Mouse (Mus musculus) neural tube, embryonic 12.5 days (tissue): ENCODE data around the gene Ykt6. TPM values are rescaled to one million over a fixed set of nuclear protein-coding genes. Genes with fewer than 3 reads are reported as not detected.
"Not testable (repeated sequence)": the region's sequence is repeated elsewhere in the genome, so short reads cannot be mapped to it uniquely, and the experiment has no call there.

Experiments
- ATAC-seq: fragments of 200-750 bp; cut with Nextera tagmentation; 2 replicates; pipeline ENCODE4 v1.8.0; 2017; ENCODE audit warnings: low read depth, mild to moderate bottlenecking, moderate TSS enrichment, moderate library complexity; ENCODE audit not compliant: low FRiP score
- H3K27ac ChIP-seq: fragments of 300-500 bp; sonication (generic); 2 replicates; pipeline ENCODE4 v1.5.1; 2016
- H3K27me3 ChIP-seq: fragments of 300-500 bp; sonication (generic); replicated peaks from 2 replicates; pipeline ENCODE4 v1.6.1; 2016; ENCODE audit warnings: mild to moderate bottlenecking
- H3K36me3 ChIP-seq: fragments of 300-500 bp; sonication (generic); 2 replicates; pipeline ENCODE4 v1.6.1; 2016; ENCODE audit warnings: mild to moderate bottlenecking
- H3K4me1 ChIP-seq: fragments of 300-500 bp; sonication (generic); 2 replicates; pipeline ENCODE4 v1.6.1; 2016
- H3K4me2 ChIP-seq: fragments of 300-500 bp; sonication (generic); replicated peaks from 2 replicates; pipeline ENCODE4 v1.6.1; 2016; ENCODE audit warnings: mild to moderate bottlenecking
- H3K4me3 ChIP-seq: fragments of 300-500 bp; sonication (generic); 2 replicates; pipeline ENCODE4 v1.5.1; 2016
- H3K9ac ChIP-seq: fragments of 300-500 bp; sonication (generic); 2 replicates; pipeline ENCODE4 v1.6.1; 2016; ENCODE audit warnings: mild to moderate bottlenecking
- H3K9me3 ChIP-seq: fragments of 300-500 bp; sonication (generic); 2 replicates; pipeline ENCODE4 v1.6.1; 2016; ENCODE audit warnings: mild to moderate bottlenecking
- WGBS: fragments of 180-500 bp; shearing (Covaris S2); methylation state at CpG from one replicate; pipeline ENCODE4 v1.1.7; 2016; 5-methylcytosine and 5-hydroxymethylcytosine counted together
- polyA plus RNA-seq: library from polyadenylated mRNA; unstranded; fragments of >200 nt; fragmentation: Nextera tagmentation; extraction: Ambion mirVana; gene quantifications from 2 replicates; pipeline ENCODE4 v1.2.1, GENCODE M21; 2016

Gene Ykt6
- polyA plus RNA-seq, 1 experiment from 2014 or later = 62.1 TPM

GRCm38 (mm10) chr11:6000961-6001682 is 45.6 kb downstream of the Ykt6 start:
- 82% methylated on average over 14 of the region's 14 CpGs for WGBS
- H3K27ac ChIP-seq = no peak overlapping the region
- H3K36me3 ChIP-seq = no peaks in the 10 kb centered on the region
- no peak overlapping the region for H3K4me3 ChIP-seq
- H3K4me2 ChIP-seq = no peak overlapping the region
- peaks cover 16% of the 10 kb centered on the region; the same call in 1 of the 2 replicates for H3K27me3 ChIP-seq
- peaks cover 16% of the 10 kb centered on the region for H3K4me1 ChIP-seq
- H3K9me3 ChIP-seq = no peaks in the 10 kb centered on the region
- no peak for ATAC-seq
- no peak overlapping the region for H3K9ac ChIP-seq

- 76% methylated on average over 9 of the region's 9 CpGs for WGBS
- Histone ChIP-seq H3K9me3 (no peaks in the 10 kb centered on the region), H3K9ac (no peak overlapping the region), H3K4me1 (peaks cover 16% of the 10 kb centered on the region), H3K27ac (no peak overlapping the region), H3K4me2 (no peak overlapping the region), H3K27me3 (peaks cover 16% of the 10 kb centered on the region; the same call in 1 of the 2 replicates), H3K36me3 (no peaks in the 10 kb centered on the region), H3K4me3 (no peak overlapping the region)
- no peak for ATAC-seq
These were observed 46.6 kb downstream of the Ykt6 start for GRCm38 (mm10) chr11:6001981-6002649.

DNA sequence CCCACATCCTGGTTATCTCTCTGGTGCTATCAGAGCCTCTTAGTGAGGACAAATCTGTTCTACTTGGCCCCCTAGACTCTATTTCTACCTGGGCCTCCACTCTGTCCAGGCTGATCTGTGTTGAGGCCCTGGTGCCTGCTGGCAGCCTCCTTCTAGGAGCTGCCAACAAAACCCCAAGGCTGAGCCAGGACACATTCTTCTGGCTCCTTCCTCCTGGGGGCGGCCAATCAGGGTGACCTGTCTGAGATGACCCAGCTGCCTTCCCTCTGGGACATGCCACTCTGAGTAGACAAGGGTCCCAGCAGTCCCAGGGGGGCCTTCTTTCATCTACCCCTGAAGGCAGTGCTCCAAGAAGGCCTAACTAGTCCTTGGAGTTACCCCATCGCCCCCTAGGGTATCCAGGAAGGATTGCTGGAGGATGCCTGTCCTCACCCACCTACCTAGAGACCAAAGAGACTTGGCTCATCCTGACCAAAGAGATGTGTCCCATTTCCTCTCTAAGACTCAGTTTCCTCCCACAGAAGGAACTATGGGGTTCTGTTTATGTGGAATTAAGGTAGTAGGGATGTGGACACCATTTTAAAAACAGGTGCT is 47.6 kb downstream of the Ykt6 start:
- no peak for ATAC-seq
- Histone ChIP-seq H3K27me3 (peaks cover 16% of the 10 kb centered on the region; the same call in 1 of the 2 replicates), H3K4me1 (peaks cover 16% of the 10 kb centered on the region), H3K36me3 (no peaks in the 10 kb centered on the region), H3K9ac (no peak overlapping the region), H3K4me3 (no peak overlapping the region), H3K27ac (no peak overlapping the region), H3K4me2 (no peak overlapping the region), H3K9me3 (no peaks in the 10 kb centered on the region)
- 33% methylated on average over 2 of the region's 2 CpGs for WGBS

DNA sequence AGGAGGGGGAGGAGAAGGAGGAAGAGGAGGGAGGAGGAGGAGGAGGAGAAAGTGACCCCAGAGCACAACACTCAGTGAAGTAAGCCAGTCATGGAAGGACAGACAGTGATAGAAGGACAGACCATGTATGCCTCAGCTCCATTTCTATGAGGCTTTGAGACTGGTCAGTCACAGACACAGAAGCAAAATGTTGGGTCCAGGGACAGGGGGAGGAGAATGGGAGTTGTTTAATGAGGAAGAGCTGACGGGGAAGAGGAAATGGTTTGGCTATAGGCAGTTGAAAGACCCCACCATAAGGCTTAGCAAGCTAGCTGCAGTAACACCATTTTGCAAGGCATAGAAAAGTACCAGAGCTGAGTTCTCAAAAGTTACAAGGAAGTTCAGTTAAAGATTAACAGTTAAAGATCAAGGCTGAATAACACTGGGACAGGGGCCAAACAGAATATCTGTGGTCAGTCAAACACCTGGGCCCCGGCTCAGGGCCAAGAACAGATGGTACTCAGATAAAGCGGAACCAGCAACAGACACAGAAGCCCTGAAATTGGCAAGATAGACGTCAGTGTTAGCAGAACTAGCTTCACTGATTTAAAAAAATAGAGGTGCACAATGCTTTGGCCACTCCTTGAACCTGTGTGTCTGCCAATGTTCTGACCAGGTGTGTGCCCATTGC is 50.0 kb downstream of the Ykt6 start:
- not testable (repeated sequence) for ATAC-seq, H3K27ac ChIP-seq, H3K9ac ChIP-seq, H3K4me1 ChIP-seq, H3K9me3 ChIP-seq, H3K4me3 ChIP-seq, H3K4me2 ChIP-seq, H3K36me3 ChIP-seq
- H3K27me3 ChIP-seq = peaks cover 16% of the 10 kb centered on the region; the same call in 1 of the 2 replicates
- WGBS = 47% methylated on average over 1 of the region's 4 CpGs

DNA sequence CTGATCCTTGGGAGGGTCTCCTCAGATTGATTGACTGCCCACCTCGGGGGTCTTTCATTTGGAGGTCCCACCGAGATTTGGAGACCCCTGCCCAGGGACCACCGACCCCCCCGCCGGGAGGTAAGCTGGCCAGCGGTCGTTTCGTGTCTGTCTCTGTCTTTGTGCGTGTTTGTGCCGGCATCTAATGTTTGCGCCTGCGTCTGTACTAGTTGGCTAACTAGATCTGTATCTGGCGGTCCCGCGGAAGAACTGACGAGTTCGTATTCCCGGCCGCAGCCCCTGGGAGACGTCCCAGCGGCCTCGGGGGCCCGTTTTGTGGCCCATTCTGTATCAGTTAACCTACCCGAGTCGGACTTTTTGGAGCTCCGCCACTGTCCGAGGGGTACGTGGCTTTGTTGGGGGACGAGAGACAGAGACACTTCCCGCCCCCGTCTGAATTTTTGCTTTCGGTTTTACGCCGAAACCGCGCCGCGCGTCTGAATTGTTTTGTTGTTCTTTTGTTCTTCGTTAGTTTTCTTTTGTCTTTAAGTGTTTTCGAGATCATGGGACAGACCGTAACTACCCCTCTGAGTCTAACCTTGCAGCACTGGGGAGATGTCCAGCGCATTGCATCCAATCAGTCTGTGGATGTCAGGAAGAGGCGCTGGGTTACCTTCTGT is 51.0 kb downstream of the Ykt6 start:
- H3K27ac ChIP-seq, H3K36me3 ChIP-seq, H3K9ac ChIP-seq, H3K4me1 ChIP-seq, ATAC-seq, H3K9me3 ChIP-seq: not testable (repeated sequence)
- Histone ChIP-seq H3K27me3 (peaks cover 16% of the 10 kb centered on the region; the same call in 1 of the 2 replicates), H3K4me3 (peak overlapping the region; percentile 33), H3K4me2 (peak overlapping the region; percentile 59)
- 3% methylated on average over 42 of the region's 44 CpGs for whole genome bisulfite sequencing

GRCm38 (mm10) chr11:6007010-6007778 is 51.7 kb downstream of the Ykt6 start:
- H3K9me3 ChIP-seq, H3K4me1 ChIP-seq, H3K36me3 ChIP-seq, H3K27ac ChIP-seq: not testable (repeated sequence)
- peak overlapping the region; percentile 33 for H3K4me3 ChIP-seq
- peak overlapping the region; percentile 59 for H3K4me2 ChIP-seq
- peak; percentile 75 for ATAC-seq
- WGBS = 2% methylated on average over 24 of the region's 49 CpGs
- peak overlapping the region; percentile 42; the same call in 1 of the 2 replicates for H3K9ac ChIP-seq
- peaks cover 16% of the 10 kb centered on the region; the same call in 1 of the 2 replicates for H3K27me3 ChIP-seq

DNA sequence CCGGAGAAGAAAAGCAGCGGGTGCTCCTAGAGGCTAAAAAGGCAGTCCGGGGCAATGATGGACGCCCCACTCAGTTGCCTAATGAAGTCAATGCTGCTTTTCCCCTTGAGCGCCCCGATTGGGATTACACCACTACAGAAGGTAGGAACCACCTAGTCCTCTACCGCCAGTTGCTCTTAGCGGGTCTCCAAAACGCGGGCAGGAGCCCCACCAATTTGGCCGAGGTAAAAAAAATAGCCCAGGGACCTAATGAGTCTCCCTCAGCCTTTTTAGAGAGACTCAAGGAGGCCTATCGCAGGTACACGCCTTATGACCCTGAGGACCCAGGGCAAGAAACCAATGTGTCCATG is 52.3 kb downstream of the Ykt6 start:
- WGBS = 24% methylated on average over 13 of the region's 13 CpGs
- H3K9me3 ChIP-seq, H3K27ac ChIP-seq, ATAC-seq, H3K36me3 ChIP-seq, H3K4me1 ChIP-seq: not testable (repeated sequence)
- Histone ChIP-seq H3K9ac (0 out of 2 replicates have a peak overlapping the region, but pooled peaks have one; percentile 38), H3K27me3 (peaks cover 16% of the 10 kb centered on the region; the same call in 1 of the 2 replicates), H3K4me2 (peak overlapping the region; percentile 59), H3K4me3 (peak overlapping the region; percentile 26; the same call in 1 of the 2 replicates)

DNA sequence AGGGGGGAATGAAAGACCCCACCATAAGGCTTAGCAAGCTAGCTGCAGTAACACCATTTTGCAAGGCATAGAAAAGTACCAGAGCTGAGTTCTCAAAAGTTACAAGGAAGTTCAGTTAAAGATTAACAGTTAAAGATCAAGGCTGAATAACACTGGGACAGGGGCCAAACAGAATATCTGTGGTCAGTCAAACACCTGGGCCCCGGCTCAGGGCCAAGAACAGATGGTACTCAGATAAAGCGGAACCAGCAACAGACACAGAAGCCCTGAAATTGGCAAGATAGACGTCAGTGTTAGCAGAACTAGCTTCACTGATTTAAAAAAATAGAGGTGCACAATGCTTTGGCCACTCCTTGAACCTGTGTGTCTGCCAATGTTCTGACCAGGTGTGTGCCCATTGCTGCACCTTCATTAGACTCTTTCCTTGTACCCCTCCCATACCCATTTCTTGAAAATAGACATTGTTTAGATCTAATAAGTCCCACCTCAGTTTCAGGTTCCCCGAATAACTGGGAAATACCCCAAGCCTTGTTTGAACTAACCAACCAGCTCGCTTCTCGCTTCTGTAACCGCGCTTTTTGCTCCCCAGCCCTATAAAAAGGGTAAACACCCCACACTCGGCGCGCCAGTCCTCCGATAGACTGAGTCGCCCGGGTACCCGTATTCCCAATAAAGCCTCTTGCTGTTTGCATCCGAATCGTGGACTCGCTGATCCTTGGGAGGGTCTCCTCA is 55.4 kb downstream of the Ykt6 start:
- not testable (repeated sequence) for H3K9me3 ChIP-seq, ATAC-seq, H3K4me1 ChIP-seq, H3K4me2 ChIP-seq, H3K36me3 ChIP-seq, H3K4me3 ChIP-seq, H3K27ac ChIP-seq, H3K27me3 ChIP-seq, H3K9ac ChIP-seq
- 94% methylated on average over 3 of the region's 18 CpGs for WGBS

- no peak for ATAC-seq
- no peak overlapping the region for H3K4me2 ChIP-seq
These were observed 56.4 kb downstream of the Ykt6 start for GRCm38 (mm10) chr11:6011879-6012278.

GRCm38 (mm10) chr11:6013359-6013758 is 57.9 kb downstream of the Ykt6 start:
- no peaks in the 10 kb centered on the region for H3K9me3 ChIP-seq
- H3K27ac ChIP-seq = no peak overlapping the region
- no peak for ATAC-seq
- no peak overlapping the region for H3K4me2 ChIP-seq
- no peaks in the 10 kb centered on the region for H3K4me1 ChIP-seq
- no peaks in the 10 kb centered on the region for H3K27me3 ChIP-seq
- no peaks in the 10 kb centered on the region for H3K36me3 ChIP-seq
- H3K4me3 ChIP-seq = no peak overlapping the region
- WGBS = 61% methylated on average over 2 of the region's 2 CpGs
- no peak overlapping the region for H3K9ac ChIP-seq

More at GRCm38 (mm10) chr11:6011879-6012278, 56.4 kb downstream of the Ykt6 start:
- Histone ChIP-seq H3K4me3 (no peak overlapping the region), H3K4me1 (no peaks in the 10 kb centered on the region), H3K27ac (no peak overlapping the region), H3K9ac (no peak overlapping the region), H3K27me3 (no peaks in the 10 kb centered on the region), H3K36me3 (no peaks in the 10 kb centered on the region), H3K9me3 (no peaks in the 10 kb centered on the region)
- WGBS = 94% methylated on average over 3 of the region's 3 CpGs

GRCm38 (mm10) chr11:6015011-6015431 is 59.5 kb downstream of the Ykt6 start:
- Histone ChIP-seq H3K27ac (no peak overlapping the region), H3K4me3 (no peak overlapping the region), H3K9ac (no peak overlapping the region), H3K27me3 (no peaks in the 10 kb centered on the region), H3K9me3 (no peaks in the 10 kb centered on the region), H3K4me2 (no peak overlapping the region), H3K36me3 (no peaks in the 10 kb centered on the region), H3K4me1 (no peaks in the 10 kb centered on the region)
- no peak for ATAC-seq
- WGBS = 76% methylated on average over 6 of the region's 6 CpGs
